Mouse (Mus musculus) thymus, adult 2 months (tissue): ENCODE measurements around the gene Fancg.

Experiments used
- CTCF ChIP-seq: fragments of 200-500 bp; IDR thresholded peaks from 2 replicates; pipeline ENCODE4 v1.5.1; 2012; ENCODE audit warnings: mild to moderate bottlenecking, control low read depth, low read length, moderate library complexity, borderline replicate concordance; ENCODE audit not compliant: control insufficient read depth, poor library complexity, insufficient read depth; ENCODE audit errors: extremely low read depth
- POLR2A ChIP-seq: fragments of 200-500 bp; IDR thresholded peaks from 2 replicates; pipeline ENCODE4 v1.6.1; 2012; ENCODE audit warnings: mild to moderate bottlenecking, low read length, control low read depth, moderate library complexity; ENCODE audit not compliant: control insufficient read depth, poor library complexity, insufficient read depth; ENCODE audit errors: extremely low read depth

- TF ChIP-seq CTCF, result no peak
- no peak for TF ChIP-seq POLR2A
These were observed 10.6 kb upstream of the Fancg start for GRCm38 (mm10) chr4:43020876-43021275.
